Mouse (Mus musculus) left cerebral cortex, postnatal 25 days (tissue): Measurements from ENCODE around the gene Dlgap1. TPM values are rescaled to one million over a fixed set of nuclear protein-coding genes. Genes with fewer than 3 reads are reported as not detected.

Experiments
- DNase-seq, 2 experiments: peaks; one replicate each; pipeline ENCODE4 v3.0.0; 2022; ENCODE audit warnings: low spot score in 2 of 2, mixed read lengths in 1 of 2
- intact Hi-C: fragments of 180-260 bp; cut with DNase I; formaldehyde crosslinking; loops from one replicate; pipeline ENCODE4 v1.15.1; 2025
- total RNA-seq, 2 experiments: library from RNA; stranded (reverse); gene quantifications; 2 replicates each; pipeline ENCODE4 v1.2.3; 2021

Dlgap1 gene
- total RNA-seq, 2 experiments from 2014 or later: 420 to 443 TPM

- no peak for DNase-seq
- intact Hi-C loops: no loop called here
Measured at GRCm38 (mm10) chr17:70762001-70762400, 793.1 kb downstream of the Dlgap1 start.

GRCm38 (mm10) chr17:70762634-70763033 is 793.8 kb downstream of the Dlgap1 start:
- intact Hi-C loops: no loop called here
- DNase-seq: no peak

DNA sequence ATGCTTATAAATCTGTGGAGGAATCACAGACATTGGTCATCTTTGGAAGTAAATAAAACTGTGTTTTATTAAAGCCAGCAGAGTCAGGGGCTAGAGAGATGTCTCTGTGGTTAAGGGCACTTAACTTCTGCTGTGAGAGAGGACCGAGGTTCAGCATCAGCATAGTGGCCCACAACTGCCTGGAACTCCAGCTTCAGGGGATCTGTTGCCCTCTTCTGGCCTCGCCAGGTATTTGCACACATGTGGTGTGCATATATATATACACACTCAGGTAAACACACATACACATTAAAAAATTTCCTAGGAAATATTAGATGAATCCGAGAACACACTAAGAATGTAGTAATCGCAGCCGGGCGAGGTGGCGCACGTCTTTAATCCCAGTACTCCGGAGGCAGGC is 796.5 kb downstream of the Dlgap1 start:
- no peak for DNase-seq
- intact Hi-C loops: no loop called here

DNA sequence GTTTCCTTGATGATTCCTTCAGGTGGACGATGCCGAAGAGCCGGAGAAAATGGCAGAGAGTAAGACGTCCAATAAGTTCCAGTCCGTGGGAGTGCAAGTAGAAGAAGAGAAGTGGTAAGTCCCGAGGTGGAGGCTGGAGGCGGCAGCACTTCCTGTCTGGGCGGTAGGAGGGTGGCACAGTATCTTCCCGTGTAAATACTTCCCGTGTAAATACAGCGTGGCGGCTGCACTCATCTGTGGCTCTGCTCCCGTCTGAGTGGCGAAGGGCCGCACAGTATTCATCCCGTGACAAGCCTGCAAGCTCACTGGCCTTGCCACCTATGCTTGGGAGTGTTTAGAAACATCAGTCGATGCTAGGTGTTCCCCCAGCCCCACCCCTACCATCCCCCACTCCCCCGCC is 797.1 kb downstream of the Dlgap1 start:
- no peak for DNase-seq

DNA sequence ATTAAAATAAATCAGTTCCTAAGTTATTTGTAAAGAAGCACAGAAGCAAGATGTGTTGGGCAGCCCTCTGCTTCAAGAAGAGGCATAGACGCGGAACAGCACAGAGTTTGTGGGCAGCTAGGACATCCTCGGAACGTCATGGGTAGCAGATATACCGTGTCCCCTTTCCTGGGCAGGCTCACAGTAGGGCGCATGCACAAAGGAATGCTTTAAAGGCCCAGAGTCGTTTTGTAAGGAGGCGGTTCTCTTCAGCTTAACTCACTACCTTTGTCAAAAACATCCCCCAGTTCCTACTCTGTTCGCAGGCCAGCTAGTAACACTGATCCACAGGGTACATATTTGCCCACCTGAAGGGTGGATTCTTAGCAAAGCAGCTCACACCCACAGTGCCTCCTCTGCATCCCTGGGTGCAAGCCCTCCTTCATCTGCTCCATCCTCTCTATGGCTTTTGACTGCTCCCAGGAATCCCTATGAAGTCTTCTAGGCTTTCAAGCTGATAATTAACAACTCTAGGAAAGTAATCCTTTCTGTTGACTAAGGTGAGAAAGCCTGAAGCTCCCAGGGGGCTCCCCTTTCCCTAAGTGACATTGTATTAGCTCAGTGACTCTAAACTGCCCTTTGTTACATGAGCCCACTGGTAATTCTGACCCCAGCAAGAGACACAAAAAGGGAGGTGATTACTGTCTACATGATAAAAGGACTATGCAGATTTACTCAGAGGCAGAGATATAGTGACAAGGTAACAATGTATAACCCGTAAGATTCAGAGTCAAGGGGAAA is 803.4 kb downstream of the Dlgap1 start:
- no peak for DNase-seq
- intact Hi-C loops: no loop called here

More for the DNA sequence above, 797.1 kb downstream of the Dlgap1 start:
- intact Hi-C loops: no loop called here

GRCm38 (mm10) chr17:70779770-70780169 is 810.9 kb downstream of the Dlgap1 start:
- intact Hi-C loops: no loop called here

GRCm38 (mm10) chr17:70780726-70781689 is 812.1 kb downstream of the Dlgap1 start:
- DNase-seq: no peak
- intact Hi-C loops: no loop called here

More at GRCm38 (mm10) chr17:70779770-70780169, 810.9 kb downstream of the Dlgap1 start:
- DNase-seq: no peak

DNA sequence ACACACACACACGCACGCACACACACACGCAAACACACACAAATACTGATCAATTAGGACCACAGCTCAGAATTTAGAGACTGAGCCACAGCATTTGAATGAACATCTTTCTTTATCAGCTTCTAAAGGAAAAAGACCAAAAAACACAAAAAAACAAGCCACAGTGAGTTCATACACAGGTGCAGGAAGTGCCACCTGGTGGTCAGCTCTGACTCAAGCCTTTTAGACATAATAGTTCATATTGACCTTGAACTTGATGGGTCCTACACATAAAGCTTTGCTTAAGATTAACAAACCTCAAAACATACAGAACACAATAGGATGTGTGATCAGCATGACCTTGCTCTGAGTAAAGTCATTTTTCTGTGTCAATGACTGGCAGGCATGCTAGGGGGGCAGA is 814.4 kb downstream of the Dlgap1 start:
- intact Hi-C loops: no loop called here
- no peak for DNase-seq

GRCm38 (mm10) chr17:70787366-70787765 is 818.5 kb downstream of the Dlgap1 start:
- DNase-seq: no peak
- intact Hi-C loops: no loop called here

DNA sequence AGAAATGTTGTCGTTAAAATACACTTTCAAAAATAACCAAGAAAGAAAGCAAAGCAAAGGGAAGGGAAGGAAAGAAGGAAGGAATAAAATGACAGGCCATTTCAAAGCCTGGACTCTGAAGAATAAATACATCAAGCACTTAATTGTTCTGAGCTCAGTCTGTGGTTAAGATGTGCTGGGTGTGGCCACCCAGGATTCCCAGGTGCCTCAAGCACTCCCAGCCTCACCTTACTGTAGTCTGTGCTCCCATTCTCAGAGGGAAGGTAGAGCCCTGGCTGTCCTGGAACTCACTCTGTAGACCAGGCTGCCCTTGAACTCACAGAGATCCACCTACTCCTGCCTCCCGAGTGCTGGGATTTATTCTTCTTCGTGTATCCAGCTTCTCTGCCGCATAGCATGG is 821.9 kb downstream of the Dlgap1 start:
- intact Hi-C loops: no loop called here

GRCm38 (mm10) chr17:70791596-70792275 is 822.9 kb downstream of the Dlgap1 start:
- intact Hi-C loops: no loop called here
- no peak for DNase-seq

More for the DNA sequence above, 821.9 kb downstream of the Dlgap1 start:
- no peak for DNase-seq

DNA sequence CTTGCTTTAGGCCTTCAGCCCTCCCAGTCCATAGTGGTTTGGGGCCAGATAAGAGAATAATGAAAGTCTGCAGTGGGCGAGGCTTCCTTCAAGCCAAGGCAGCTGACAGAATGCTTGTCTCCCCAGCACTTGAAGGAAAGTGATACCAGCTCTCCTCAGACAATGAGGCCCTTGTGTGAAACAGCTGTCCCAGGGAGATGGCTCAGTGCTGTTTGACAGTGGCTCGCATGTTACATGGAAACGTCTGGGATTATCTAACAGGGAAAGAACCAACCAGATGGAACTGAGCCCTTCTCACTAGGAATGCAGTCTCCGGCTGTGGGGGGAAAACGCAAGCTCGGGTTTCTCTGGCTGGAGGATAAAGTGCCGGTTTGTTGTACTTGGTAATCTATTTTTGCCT is 825.4 kb downstream of the Dlgap1 start:
- peak; percentile 28 to 58 for DNase-seq

GRCm38 (mm10) chr17:70794722-70795121 is 825.8 kb downstream of the Dlgap1 start:
- no peak for DNase-seq
- intact Hi-C loops: no loop called here

More for the DNA sequence above, 825.4 kb downstream of the Dlgap1 start:
- intact Hi-C loops: no loop called here

GRCm38 (mm10) chr17:70795196-70795595 is 826.3 kb downstream of the Dlgap1 start:
- intact Hi-C loops: no loop called here
- DNase-seq: no peak

GRCm38 (mm10) chr17:70796940-70797772 is 828.3 kb downstream of the Dlgap1 start:
- no peak for DNase-seq
- intact Hi-C loops: no loop called here

DNA sequence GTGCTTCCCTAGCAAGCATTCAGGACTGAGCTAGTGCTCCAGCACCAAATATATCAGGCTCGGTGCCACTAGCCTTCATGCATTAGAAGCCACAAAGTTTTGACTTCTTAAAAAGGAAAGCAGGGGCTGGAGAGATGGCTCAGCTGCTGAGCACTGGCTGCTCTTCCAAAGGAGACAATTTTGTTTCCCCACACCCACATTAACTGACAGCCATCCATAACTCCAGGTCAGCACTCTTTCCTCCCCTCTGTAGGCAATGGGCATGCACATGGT is 828.8 kb downstream of the Dlgap1 start:
- no peak for DNase-seq
- intact Hi-C loops: no loop called here

DNA sequence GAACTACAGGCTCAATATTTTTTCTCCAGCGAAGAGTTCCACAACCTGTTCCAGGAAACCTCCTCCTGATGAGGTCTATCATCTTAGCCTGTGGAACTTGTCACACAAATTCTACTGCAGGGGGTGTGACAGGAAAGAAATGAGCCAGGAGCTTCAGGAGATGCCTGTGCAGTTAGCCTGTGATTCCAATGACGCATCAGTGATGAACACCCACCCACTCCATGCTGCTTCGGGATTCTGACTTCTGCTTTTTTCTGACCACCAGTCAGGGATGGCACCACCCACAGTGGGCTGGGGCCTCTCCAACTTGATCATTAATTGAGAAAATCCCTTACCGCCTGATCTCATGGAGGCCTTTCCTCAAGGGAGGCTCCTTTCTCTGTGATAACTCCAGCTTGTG is 830.4 kb downstream of the Dlgap1 start:
- intact Hi-C loops: no loop called here
- peak in 1 of 2 experiments; percentile 74 for DNase-seq

DNA sequence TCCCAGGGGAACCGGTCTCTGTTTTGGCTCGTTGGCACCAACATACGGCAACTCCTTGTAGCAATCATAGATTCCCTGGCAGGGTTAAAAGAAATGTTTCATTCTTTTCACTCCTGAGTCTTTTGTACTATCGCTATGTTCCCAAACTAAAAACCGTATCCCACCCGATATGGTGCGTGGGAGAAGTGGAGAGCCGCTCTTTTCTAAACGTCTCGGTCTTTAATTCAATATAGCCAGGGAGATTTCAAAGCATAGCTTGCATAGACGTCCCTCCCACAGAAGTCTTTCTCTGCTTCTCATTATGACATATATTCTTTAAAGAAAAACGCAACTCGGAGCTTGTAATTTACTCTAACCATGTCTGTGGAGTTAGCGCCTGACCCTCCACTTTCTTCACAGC is 833.1 kb downstream of the Dlgap1 start:
- DNase-seq: peak; percentile 24 to 70
- intact Hi-C loops: no loop called here

DNA sequence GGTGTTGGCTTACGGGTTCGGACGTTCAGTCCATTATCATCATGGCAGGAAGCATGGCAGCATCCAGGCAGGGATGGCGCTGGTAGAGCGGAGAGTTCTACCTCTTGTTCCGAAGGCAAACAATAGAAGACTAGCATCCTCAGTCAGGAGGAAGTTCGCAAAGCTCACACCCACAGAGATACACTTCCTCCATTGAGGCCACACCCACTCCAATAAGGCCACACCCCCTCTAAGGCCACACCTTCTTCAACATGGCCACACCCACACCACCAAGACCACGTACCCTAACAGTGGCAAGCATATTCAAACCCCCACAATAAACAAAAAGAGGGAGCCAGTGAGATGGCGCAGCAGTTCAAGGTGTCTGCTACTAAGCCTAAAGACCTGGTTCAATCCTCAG is 837.0 kb downstream of the Dlgap1 start:
- intact Hi-C loops: no loop called here
- no peak for DNase-seq
